Mouse (Mus musculus) adrenal gland, postnatal 25 days (tissue): Measurements from ENCODE around the gene Fam207a. TPM values are rescaled to one million over a fixed set of nuclear protein-coding genes. Genes with fewer than 3 reads are reported as not detected.
A peak's percentile ranks its signal among the peaks of the same experiment; 100 is the strongest.

ENCODE experiments used
- DNase-seq: peaks from one replicate; pipeline ENCODE4 v3.0.0; 2021; ENCODE audit warnings: mixed read lengths
- total RNA-seq: library from RNA; stranded (reverse); gene quantifications from 2 replicates; pipeline ENCODE4 v1.2.3, GENCODE M21; 2021

Gene Fam207a
- total RNA-seq, 1 experiment from 2014 or later: 24.6 TPM

DNA sequence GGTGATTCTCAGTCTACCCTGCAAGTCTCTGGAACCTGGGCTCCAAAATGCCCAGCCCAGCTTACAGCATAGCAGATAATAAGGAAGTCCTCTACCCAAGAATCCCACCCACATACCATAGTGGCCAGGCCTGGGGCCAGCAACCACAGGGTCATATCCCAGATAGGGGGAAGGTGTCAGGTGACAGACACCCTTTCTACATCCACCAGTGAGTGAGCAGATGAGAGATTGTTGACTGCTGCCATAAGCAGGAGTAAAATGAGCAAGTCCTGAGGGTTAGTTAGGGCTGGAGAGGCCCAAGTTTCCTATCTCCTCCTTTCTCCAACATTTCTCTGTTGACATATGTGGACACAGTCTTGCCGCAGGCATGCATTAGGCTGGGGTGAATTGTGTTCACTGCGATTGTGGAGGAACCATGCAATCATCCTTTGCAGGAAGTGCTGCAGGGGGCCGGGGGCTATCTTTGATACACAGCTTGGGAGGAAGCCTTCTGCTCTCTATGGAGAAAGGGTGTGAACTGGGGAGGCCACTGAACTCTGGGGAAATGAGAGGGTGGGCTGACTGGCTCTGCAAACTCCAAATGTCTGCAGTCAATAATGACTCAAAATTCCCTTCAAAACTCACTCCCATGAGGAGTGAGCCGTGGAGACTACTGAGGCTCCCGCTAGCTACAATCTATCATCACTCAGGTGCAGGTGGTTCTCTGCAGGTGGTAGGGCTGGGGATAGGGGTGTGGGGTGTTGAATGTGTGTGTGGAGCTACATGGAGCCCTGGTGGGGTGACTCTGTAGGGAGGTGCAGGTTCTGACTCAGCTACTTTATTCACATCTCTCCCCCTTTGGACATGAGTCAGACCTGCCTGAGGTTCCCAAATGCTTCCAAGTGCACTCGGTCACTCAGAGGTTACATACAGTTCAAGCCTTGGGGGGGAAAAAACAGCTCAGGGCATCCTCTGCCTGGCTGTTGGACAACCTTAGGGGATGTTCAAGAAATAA, 15.7 kb upstream of the Fam207a start:
- no peak for DNase-seq

DNA sequence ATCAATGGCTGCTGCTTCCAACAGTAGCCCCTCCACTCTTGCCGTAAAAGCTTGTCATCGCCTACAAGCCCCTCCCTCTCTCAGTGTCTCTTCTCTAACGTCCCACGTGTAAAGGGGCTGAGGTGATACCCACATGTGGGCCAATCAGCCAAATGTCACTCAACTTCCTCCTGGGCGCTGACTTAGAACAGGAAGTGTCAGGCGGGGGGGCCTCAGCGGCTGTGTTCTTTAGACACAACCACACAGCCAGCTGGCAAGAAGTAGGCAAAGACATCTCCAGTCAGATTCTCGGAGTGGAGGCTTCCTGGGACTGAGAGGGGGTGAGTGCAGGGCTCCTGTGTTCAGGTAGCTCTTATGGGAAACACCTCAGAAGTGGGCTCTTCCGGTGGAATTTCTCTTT, 14.6 kb upstream of the Fam207a start, which contains the start of gene Itgb2:
Gene Itgb2 (plus strand): TSS at position 113 of the 400 bp plus-strand sequence.
- no peak for DNase-seq

DNA sequence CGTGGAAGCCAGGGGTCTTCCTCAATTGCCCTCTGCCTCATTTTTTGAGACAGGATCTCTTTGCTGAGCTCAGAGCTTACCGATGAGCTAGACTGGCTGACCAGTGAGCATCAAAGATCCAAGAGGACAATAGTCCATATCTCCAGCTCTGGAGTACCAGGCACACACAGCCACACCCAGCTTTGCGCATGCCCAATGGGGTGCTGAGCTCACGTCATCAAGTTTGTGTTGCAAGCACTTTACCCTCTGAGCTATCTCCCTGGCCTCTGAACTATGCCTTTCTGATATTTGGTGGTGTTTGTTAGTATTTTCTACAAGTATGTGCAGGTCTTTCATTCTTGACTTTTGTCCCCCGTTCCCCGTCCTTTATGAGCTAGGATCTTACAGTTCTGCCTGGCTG, 13.0 kb upstream of the Fam207a start:
- no peak for DNase-seq

DNA sequence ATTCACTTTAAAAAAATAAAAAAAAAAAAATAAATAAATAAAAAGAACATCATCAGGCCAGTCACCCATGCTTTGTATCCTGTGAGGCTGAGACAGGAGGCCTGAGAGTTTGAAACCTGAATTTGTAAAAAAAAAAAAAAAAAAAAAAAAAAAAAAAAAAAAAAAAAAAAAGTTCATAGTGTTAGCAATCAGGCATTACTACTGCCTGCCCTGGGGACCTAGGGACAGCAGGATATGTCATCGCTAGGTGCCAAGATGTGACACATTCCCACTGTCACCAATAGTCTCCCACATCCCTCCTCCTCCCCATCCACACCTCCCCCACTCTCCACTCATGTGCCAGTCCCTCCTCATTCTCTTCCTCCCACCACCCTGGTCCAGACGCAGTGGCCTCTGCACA, 10.9 kb upstream of the Fam207a start:
- DNase-seq: no peak

DNA sequence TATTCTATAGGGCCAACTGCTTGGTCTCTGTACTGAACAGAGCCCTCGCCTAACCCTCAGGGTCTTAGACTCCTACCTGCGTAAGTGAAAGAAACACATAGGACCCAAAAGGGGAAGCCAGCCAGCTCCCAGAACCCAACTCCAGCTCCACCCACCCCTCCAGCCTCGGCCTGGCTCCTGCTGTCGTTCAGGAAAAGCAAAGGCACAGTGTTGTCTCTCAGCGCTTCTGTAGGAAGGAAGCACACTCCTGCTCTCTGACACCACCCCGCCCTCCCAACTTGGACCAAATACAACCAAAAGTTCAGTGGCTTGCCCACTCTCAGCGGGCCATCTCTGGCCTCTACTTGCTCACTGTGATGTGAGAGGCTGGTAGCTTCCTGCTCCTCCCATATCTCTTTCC, 7.7 kb upstream of the Fam207a start:
- DNase-seq: no peak

DNA sequence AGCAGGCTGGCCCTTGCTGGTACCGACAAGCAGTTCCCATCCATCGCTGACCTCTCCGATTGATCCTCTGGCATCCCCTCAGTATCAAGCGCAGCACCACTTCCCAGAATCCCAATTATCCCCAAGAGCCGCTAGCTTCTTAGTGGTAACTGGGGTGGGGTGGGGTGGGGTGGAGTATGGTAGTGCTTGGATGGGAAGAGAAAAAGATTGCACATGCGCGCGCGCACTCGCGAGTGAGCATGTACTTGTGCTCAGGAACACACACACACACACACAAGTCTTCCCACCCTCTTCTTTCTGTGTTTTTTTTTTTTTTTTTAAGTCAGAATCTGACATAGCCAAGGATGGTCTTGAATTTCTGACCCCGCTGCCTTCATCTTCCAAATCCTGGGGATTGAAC, 7.2 kb upstream of the Fam207a start:
- no peak for DNase-seq

DNA sequence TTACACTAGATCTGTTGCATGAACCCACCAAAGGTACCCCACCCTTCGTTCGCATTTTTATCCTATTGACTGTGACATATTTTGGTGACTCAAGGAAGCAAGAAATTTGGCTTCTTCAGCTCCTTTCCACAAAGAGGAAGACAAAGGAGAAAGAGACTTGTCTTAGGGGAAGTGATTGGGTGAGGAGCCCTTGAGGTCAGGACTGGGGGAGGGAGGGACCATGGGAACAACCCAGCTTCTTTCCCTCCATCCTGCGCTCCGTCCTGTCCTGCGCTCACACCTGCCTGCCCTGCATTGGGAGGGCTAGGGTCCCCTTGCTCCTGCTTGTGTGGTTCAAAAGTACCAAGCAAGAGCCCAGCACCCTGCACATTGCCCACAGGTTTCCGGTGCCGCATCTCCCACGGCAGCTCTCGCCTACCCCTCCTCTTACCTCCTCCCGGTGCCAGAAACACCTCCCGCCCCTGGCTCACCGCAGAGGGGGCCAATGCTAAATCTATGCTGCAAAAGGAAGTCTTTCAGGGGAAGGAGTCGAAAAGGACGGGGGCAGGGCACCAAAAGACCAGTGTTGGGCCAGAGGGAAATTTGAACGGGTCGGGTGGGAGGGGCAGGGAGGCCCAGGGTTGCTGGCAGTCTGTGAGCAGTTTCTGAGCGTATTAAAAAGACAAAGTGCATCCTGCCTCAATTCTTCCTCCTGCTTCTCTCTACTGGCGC, 6.6 kb upstream of the Fam207a start:
- DNase-seq: no peak

DNA sequence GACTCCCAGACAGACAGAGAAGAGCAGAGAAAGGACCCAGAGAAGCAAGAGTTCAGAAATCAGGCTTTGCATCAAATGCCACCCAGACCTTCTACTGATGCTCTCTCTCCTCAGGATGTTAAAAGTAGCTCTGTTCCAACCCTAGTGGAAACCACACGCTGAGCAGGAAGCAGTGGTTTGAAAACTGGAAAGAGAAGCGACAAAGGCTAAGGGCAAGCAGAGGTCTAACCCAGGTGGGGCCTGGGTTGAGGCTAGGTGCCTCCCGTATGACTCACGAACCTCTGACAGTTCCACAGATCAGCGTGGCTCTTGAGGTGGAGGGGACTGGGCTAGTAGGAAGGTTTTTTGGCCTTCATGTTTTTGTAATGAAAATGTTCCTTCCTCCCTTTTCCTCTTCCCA, 4.9 kb upstream of the Fam207a start:
- DNase-seq: no peak

DNA sequence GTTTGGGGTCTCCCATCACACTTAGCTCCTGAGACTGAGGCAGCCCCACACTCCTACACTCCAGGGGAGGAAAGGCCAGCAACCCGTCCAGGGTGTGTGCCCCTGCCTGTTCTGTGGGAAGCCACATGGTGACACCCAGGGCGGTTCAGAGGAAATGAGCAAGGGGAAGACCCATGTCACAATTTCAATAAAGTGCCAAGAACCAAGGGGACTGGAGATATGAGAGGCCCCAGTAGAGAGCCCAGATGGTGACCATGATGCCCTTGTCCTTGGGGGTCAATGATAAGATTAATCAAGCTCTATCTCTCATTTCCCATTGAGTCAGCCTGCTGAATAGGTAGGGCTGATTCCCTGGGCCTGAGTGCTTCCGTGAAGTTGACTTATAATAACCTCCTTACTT, 3.6 kb upstream of the Fam207a start:
- DNase-seq: no peak

DNA sequence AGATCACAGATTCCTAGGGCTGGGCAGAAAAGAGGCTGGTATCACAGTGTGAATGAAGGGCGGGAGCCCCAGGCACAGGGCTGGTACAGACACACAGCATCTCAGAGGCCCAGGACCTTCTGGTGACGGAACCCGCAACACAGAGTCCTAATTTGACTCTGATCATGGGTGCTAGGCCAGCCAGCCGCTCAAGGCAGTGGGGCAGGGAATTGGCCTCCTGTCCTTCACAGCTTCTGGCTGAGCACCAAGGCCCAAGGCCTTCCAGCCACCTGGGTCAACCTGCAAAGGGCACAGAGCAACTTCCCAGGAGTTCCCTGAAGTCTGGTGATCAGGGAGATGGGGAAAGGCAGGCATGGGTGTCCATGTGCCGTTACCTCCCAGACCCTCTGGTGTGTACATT, 2.2 kb upstream of the Fam207a start:
- no peak for DNase-seq

DNA sequence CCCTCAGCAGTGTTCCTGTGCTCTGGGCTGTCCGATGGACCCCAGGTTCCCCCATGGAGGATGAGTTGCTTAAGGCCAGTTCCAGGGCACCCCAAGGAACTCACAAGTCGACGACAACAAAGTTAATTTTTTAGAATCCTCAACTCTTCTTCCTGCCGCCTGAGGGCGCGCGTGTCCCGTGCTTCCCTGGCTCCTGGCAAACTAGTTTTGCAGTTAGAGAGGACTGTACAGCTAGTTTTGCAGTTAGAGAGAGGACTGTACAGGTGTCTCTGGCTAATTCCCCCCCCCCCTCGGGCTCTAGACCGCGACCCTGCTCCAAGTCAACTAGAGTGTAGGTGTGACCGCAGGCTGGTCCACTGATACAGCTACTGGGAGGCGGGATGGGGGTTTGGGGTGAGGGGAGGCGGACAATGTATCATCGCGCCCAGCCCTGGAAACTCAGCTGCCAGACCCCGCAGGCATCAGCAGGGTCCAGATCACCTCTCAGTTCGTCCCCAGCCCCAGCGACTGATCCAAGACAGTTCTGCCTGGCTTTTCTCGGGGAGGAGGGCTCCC, 1.6 kb upstream of the Fam207a start:
- peak; percentile 74 for DNase-seq

DNA sequence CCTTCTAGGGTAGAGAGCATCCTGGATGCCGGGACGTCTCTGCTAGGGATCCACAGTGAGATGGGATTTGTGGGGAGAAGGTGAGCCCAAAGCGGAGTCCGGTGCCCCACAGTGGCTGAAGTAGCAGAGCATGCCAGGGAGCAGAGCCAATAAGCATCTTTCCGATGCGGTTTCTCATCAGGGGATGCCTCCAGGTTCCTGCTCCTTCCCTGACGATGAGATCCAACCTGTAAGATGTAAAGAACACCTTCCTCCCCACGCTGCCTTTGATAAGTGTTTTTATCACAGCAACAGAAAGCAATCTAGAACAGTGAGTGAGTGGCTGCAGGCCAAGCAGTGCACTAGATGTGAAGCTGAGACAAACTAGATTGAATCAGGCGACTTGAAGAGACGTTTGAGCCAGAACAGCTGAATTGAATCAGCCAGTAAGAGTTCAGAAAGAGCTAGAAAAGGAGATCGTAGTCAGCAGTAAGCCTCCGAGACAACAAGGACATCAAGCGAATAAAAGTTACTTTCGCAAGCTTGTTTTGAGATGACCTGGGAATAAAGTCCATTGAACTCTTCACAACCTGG, 880 bp upstream of the Fam207a start:
- no peak for DNase-seq

DNA sequence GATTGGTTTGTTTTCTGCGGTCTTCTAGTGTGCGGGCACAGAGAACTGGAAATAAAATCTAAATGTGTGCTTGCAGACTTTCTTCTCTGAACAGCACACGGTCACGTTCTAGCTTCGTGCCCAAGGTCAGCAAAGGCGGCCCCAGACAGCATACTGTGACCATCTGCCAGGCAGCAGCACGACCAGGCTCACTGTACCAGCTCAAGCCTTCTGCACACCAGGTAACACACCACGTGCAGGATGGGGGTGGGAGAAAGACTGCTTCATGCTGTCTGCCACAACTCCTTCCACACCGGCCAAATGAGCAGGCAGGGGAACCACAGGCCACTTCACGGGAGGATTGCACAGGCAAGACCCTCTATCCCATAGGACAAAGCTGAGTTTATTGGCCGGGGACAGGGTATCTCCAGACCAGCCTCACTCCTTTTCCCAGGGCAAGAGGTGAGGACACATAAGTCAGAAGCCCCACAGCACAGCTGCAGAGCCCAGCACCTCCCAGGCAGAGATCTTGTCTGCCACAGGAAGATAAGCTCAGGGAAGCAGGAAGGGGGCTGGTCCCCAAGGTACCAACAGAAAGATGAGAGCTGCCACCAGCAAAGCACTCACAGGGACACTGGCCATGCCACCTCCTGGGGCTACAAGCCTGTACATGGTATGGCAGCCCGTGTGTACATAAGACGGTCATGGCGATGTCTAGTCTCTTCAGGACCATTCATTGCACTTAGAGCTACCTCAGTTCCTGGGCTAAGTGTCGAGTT, 5.2 kb downstream of the Fam207a start:
- no peak for DNase-seq

DNA sequence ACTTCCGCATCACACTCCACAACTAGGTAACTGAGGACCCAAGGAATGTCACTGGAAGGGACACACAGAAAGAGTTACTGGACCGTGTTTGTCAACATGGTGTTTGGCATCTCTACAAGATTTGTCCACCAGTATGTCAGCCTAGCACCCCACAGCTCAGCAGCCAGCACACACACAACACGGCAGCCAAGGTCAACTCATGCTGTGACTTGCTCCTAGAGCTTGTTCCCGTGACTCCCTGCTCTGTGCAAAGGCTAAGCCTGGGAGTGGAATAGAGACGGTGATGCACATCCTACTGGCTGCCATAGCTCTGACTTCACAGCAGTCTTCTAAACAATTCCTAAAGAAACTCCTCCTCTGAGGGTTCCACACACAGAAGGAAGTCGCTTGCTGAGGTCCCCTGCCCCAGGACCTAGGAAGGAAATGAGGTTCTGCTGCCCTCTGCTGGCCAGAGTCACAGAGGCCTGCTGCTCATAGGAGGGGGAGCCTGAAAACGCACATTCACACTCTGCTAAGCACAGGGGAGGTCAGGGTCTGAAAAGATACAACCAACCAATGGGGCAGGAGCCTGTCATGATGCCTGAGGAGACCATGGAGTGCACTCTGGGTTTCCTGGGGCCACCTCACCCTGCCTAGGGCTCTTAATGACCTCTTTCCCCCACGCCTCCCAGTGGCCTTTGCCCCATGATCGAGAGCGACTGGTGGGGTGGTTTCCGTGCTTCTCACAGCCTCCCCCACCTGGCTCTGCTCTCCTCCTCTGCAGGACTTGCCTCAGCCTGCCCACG, 6.0 kb downstream of the Fam207a start:
- DNase-seq: peak; percentile 88

DNA sequence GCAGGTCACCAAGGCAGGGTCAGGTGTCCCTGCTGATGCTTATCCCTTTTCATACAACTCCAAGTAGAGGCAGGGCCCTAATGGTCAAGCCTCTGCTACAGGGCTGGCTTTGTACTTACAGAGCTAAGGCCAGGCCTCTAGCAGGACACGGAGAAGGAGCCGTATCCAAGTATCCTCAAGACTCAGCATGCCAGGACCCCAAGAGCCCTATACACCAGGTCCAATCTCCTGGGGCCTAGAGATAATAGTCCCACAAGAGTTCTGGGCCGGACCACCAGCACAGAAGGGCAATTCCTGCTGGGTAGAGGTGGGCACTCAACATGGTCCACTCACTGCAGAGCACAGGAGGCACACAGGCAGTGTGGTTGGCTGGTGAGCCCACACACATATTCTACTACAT, 6.8 kb downstream of the Fam207a start:
- no peak for DNase-seq

DNA sequence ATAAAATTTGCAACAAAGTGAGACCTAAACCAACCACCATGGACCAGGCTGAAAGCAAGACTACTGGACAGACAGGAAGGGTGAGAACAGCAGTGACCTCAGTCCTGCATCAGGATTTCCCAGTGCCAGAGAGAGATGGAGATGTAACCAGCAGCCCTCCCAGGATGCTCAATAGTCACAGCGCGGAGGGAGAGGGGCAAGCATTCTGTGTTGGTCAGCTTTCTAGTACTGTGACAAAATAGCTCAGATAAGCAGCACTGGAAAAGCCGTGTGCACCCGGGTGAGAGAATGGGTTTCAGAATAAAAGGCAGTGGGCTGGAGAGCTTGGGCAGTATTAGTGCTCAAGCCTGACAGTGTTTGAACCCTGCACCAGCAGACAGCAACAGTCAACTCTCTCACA, 7.8 kb downstream of the Fam207a start:
- DNase-seq: no peak

DNA sequence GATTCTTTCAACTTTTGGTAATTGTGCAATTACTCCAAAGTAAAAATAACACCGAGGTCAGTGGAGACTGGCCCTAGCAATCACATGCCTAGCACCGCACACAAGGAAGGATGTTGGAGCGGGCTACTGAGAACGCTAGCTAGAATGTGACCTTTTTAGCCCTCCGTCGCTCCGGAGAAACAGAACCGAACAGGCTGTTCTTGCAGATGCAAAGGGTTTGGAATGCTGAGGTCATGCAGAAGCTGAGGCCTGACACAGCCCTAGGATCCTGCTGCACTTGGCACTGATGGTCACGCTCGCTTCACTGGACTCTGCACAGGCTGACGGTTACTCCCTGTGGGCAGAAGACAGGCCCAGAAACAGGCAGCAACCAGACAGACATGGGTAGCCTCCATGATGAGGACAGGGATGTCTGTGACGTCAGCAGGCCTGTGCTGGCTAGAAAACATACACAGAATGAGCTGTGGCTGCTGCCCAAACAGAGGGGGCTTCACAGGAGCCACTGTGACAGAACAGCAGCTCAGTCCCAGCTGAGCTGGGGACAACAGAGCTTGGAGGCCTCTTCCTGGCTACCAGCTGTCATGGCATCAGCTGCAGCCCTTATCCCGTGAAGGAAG, 8.5 kb downstream of the Fam207a start:
- DNase-seq: no peak

DNA sequence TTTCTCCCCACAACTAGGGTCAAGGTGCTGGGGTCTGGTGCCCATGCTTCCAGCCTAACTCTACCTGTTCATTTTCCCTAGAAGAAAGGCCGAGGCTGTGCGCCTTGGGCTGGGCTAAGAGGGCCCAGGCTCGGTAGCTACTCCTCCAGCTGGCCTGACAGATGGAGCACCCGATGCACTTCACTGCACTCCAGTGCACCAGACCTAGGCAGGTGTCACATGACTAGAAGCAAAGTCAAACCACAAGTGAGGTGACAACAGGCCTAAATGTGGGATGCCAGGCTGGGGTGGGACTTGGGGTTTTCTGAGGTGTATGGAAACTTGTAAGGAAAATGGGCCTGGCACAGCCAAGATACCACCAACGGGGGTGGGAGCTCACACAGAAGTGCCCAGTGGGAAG, 9.1 kb downstream of the Fam207a start:
- DNase-seq: no peak

DNA sequence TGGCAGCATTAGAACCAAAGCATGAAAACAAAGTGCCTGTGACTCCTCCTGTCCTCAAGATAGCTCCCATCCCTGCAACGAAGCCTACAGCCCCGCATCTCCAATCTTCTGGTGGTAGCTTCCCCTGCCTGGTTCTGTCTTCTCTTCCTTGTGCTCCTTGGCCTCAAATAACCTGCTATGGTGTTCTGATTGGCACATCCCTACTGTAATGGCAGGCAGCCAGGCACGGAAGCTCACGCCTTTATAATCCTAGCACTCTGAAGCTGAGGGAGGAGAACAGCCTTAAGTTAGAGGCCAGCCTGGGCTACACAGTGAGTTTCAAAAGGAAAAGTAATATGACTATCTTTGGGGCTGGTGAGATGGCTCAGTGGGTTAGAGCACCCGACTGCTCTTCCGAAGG, 11.4 kb downstream of the Fam207a start:
- DNase-seq: no peak
